Mouse (Mus musculus) cortical plate, adult 2 months (tissue): ENCODE results near the gene Dhdds.

Source experiments
- CTCF ChIP-seq: fragments of 200-500 bp; IDR thresholded peaks from 2 replicates; pipeline ENCODE4 v1.5.1; 2011; ENCODE audit warnings: mild to moderate bottlenecking, control low read depth, low read length; ENCODE audit not compliant: insufficient read depth; ENCODE audit errors: extremely low read depth
- POLR2A ChIP-seq: fragments of 200-500 bp; IDR thresholded peaks from 2 replicates; pipeline ENCODE4 v1.6.1; 2011; ENCODE audit warnings: mild to moderate bottlenecking, low read length, control low read depth; ENCODE audit not compliant: insufficient read depth; ENCODE audit errors: extremely low read depth

GRCm38 (mm10) chr4:134018038-134018778 is 17.5 kb upstream of the Dhdds start:
- TF ChIP-seq CTCF (no peak), POLR2A (no peak)
